Mouse (Mus musculus) liver, adult 2 months (tissue): ENCODE measurements around the gene Gpr18.

Source experiments
- CTCF ChIP-seq: fragments of 200-500 bp; IDR thresholded peaks from 2 replicates; pipeline ENCODE4 v1.5.1; 2011; ENCODE audit warnings: low read depth, low read length, control low read depth
- POLR2A ChIP-seq: fragments of 200-500 bp; IDR thresholded peaks from 2 replicates; pipeline ENCODE4 v1.6.1; 2011; ENCODE audit warnings: low read length, control low read depth; ENCODE audit not compliant: insufficient read depth; ENCODE audit errors: extremely low read depth

- TF ChIP-seq POLR2A, result no peak
- TF ChIP-seq CTCF, result no peak
Measured at GRCm38 (mm10) chr14:121939582-121939981, 24.0 kb upstream of the Gpr18 start.
